Mouse (Mus musculus) E14TG2a.4 (cell line): ENCODE measurements around the gene Aff3.

Experiments
- CTCF ChIP-seq: conservative IDR thresholded peaks from 2 replicates; pipeline ENCODE4 v1.5.1; 2014; ENCODE audit warnings: low read length
- NANOG ChIP-seq: IDR thresholded peaks from 2 replicates; pipeline ENCODE4 v1.6.1; 2014; ENCODE audit warnings: borderline replicate concordance, low read length, mixed read lengths
- POU5F1 ChIP-seq: IDR thresholded peaks from 2 replicates; pipeline ENCODE4 v1.6.1; 2014; ENCODE audit warnings: low read length, borderline replicate concordance

GRCm38 (mm10) chr1:38367404-38368080 is 297.2 kb downstream of the Aff3 start:
- TF ChIP-seq CTCF = no peak
- TF ChIP-seq NANOG = no peak
- no peak for TF ChIP-seq POU5F1
